Comparison of ENCODE assay signal across 21 mouse cellular contexts in genomic region chr8:105609355-105609754, GRCm38 (mm10). TPM values are rescaled to one million over a fixed set of nuclear protein-coding genes. Genes with fewer than 3 reads are reported as not detected.
A peak's percentile ranks its signal among the peaks of the same experiment; 100 is the strongest.
DNase-seq lines count a peak whose midpoint lies in the region; ATAC-seq and TF ChIP-seq lines count a peak whose summit lies in the region.
"Had no signal": no experiment of that assay in that cellular context is flagged by ENCODE, and none has a peak within 500 bp of the region (broad histone marks: within the 10 kb centered on the region; RNA-seq: fewer than 3 reads in every experiment).

No protein-coding gene starts in this region.

- DNase-seq in heart, adult 11 months = no peak
- DNase-seq in 416B (ENCODE audit: low read depth) = peak; percentile 99
- peak; percentile 66 for DNase-seq in liver, embryonic 13.5 days
- DNase-seq in ovary, postnatal 36 days (ENCODE audit: low spot score) = no peak
- no peak for DNase-seq in spleen, adult 12 weeks (ENCODE audit: low spot score)
- no peak for DNase-seq in gastrocnemius, postnatal 14 days
- DNase-seq: adrenal gland, postnatal 36 days; cerebellum, postnatal 14 days; forebrain, postnatal 0 days; gastrocnemius, postnatal 10 days; heart, postnatal 14 days; kidney, postnatal 36 days; layer of hippocampus, postnatal 36 days; lung, embryonic 14.5 days; right cerebral cortex, postnatal 25 days; thymus, adult 2 months had no signal

- ATAC-seq in heart, embryonic 16.5 days (replicated peaks; ENCODE audit: extremely low read depth, insufficient read depth, low FRiP score) = no peak
- ATAC-seq in liver, embryonic 13.5 days (ENCODE audit: low read depth) = peak; percentile 66
- ATAC-seq: forebrain, postnatal 0 days; midbrain, embryonic 13.5 days had no signal

- intact Hi-C loops in gastrocnemius, postnatal 14 days (cut with DNase I; ENCODE audit: low total_unique reads) = no loop called here

- no peak overlapping the region for H3K9ac ChIP-seq in heart, embryonic 16.5 days (ENCODE audit: low read length)
- peak overlapping the region; percentile 27; the same call in 1 of the 2 replicates for H3K9ac ChIP-seq in liver, embryonic 13.5 days
- H3K9ac ChIP-seq: forebrain, postnatal 0 days; hindbrain, embryonic 15.5 days; lung, embryonic 14.5 days; midbrain, embryonic 13.5 days had no signal

- no peak for TF ChIP-seq POLR2A in bone marrow, adult 2 months (IDR thresholded peaks at IDR 0.05; ENCODE audit: borderline replicate concordance, control insufficient read depth, low read depth, low read length)

- peaks cover 40% of the 10 kb centered on the region for H3K4me1 ChIP-seq in heart, embryonic 16.5 days (ENCODE audit: control insufficient read depth, insufficient read depth, low read length)
- H3K4me1 ChIP-seq in bone marrow, adult 2 months (ENCODE audit: control insufficient read depth, insufficient read depth, low read length) = peaks cover 16% of the 10 kb centered on the region
- peaks cover 99% of the 10 kb centered on the region for H3K4me1 ChIP-seq in liver, embryonic 13.5 days (replicated peaks)

- no peak overlapping the region for H3K4me3 ChIP-seq in heart, embryonic 16.5 days (ENCODE audit: low read length)
- H3K4me3 ChIP-seq in bone marrow, adult 2 months (replicated peaks; ENCODE audit: control insufficient read depth, low read depth, low read length) = no peak overlapping the region
- H3K4me3 ChIP-seq in liver, embryonic 13.5 days (replicated peaks) = peak overlapping the region; percentile 17; the same call in 1 of the 2 replicates
- H3K4me3 ChIP-seq: hindbrain, embryonic 15.5 days; limb, embryonic 10.5 days; midbrain, embryonic 13.5 days had no signal

- 55% methylated on average over 2 of the region's 2 CpGs for WGBS in heart, embryonic 16.5 days
- 0% methylated on average over 2 of the region's 2 CpGs for WGBS in bone marrow, adult 2 months
- WGBS in liver, embryonic 13.5 days (ENCODE audit: insufficient replicate concordance) = 7% methylated on average over 2 of the region's 2 CpGs

- H3K27ac ChIP-seq in heart, embryonic 16.5 days (ENCODE audit: low read length) = peak overlapping the region; percentile 34; the same call in 1 of the 2 replicates
- peak overlapping the region; percentile 3; the same call in 1 of the 2 replicates for H3K27ac ChIP-seq in bone marrow, adult 2 months (ENCODE audit: control insufficient read depth, insufficient read depth, low read depth, low read length, poor library complexity)
- peak overlapping the region; percentile 78 for H3K27ac ChIP-seq in liver, embryonic 13.5 days
- H3K27ac ChIP-seq: hindbrain, embryonic 15.5 days; limb, embryonic 10.5 days; midbrain, embryonic 13.5 days had no signal

- no peak for TF ChIP-seq CTCF in bone marrow, adult 2 months (IDR thresholded peaks at IDR 0.05; ENCODE audit: control insufficient read depth, insufficient read depth, low read length)

- H3K36me3 ChIP-seq in heart, embryonic 16.5 days (ENCODE audit: control insufficient read depth, insufficient read depth) = no peaks in the 10 kb centered on the region
- no peaks in the 10 kb centered on the region; the same call in 1 of the 2 replicates for H3K36me3 ChIP-seq in liver, embryonic 13.5 days
- H3K36me3 ChIP-seq: hindbrain, embryonic 15.5 days; midbrain, embryonic 13.5 days had no signal

- H3K4me2 ChIP-seq in heart, embryonic 16.5 days (ENCODE audit: low read depth, low read length) = no peak overlapping the region
- H3K4me2 ChIP-seq in liver, embryonic 13.5 days = peak overlapping the region; percentile 48
- H3K4me2 ChIP-seq: hindbrain, embryonic 15.5 days; lung, embryonic 14.5 days; midbrain, embryonic 13.5 days had no signal

- no peaks in the 10 kb centered on the region for H3K27me3 ChIP-seq in heart, embryonic 16.5 days (ENCODE audit: control insufficient read depth, insufficient read depth, low read length)
- H3K27me3 ChIP-seq in liver, embryonic 13.5 days = peaks cover 17% of the 10 kb centered on the region

- H3K9me3 ChIP-seq in heart, embryonic 16.5 days (replicated peaks; ENCODE audit: control insufficient read depth, low read length) = no peaks in the 10 kb centered on the region
- no peaks in the 10 kb centered on the region for H3K9me3 ChIP-seq in liver, embryonic 13.5 days (replicated peaks)
- H3K9me3 ChIP-seq: hindbrain, embryonic 15.5 days; limb, embryonic 10.5 days; midbrain, embryonic 13.5 days had no signal

RNA-seq across cellular contexts. Expression of gene Ripor1, which starts 4.3 kb away (rescaled TPM):
- 34.0 and 36.2 TPM in 2 replicates for polyA plus RNA-seq in heart, embryonic 16.5 days (2015; fragmentation: Nextera tagmentation; extraction: Ambion mirVana)
- polyA plus RNA-seq in bone marrow, adult 2 months (2011; ENCODE audit: insufficient read depth, insufficient read length, low replicate concordance, missing spikeins) = 11.9 and 23.1 TPM in 2 replicates
- polyA plus RNA-seq in liver, embryonic 13.5 days (2015; fragmentation: Nextera tagmentation; extraction: Ambion mirVana) = 7.2 and 9.0 TPM in 2 replicates
- 10 to 100 TPM; 18.9 to 20.6 TPM for total RNA-seq in gastrocnemius, postnatal 14 days (2021)

RNA-seq across cellular contexts. Expression of gene Ctcf, which starts 27.0 kb away (rescaled TPM):
- polyA plus RNA-seq in heart, embryonic 16.5 days (2015; fragmentation: Nextera tagmentation; extraction: Ambion mirVana) = 72.1 and 80.0 TPM in 2 replicates
- polyA plus RNA-seq in bone marrow, adult 2 months (2011; ENCODE audit: insufficient read depth, insufficient read length, low replicate concordance, missing spikeins) = 77.0 and 79.4 TPM in 2 replicates
- 69.1 and 75.8 TPM in 2 replicates for polyA plus RNA-seq in liver, embryonic 13.5 days (2015; fragmentation: Nextera tagmentation; extraction: Ambion mirVana)
- total RNA-seq in gastrocnemius, postnatal 14 days (2021) = 10 to 100 TPM; 34.5 TPM

RNA-seq across cellular contexts. Expression of gene Agrp, which starts 27.8 kb away (rescaled TPM):
- 0.71 TPM in 1 of 2 replicates, not detected in the other for polyA plus RNA-seq in heart, embryonic 16.5 days (2015; fragmentation: Nextera tagmentation; extraction: Ambion mirVana)
- not detected in 2 replicates for polyA plus RNA-seq in bone marrow, adult 2 months (2011; ENCODE audit: insufficient read depth, insufficient read length, low replicate concordance, missing spikeins)
- polyA plus RNA-seq in liver, embryonic 13.5 days (2015; fragmentation: Nextera tagmentation; extraction: Ambion mirVana) = 0.15 and 0.41 TPM in 2 replicates
- 1 to 10 TPM in 1 of 2 experiments, under 1 TPM in 1; 0.73 to 1.7 TPM for total RNA-seq in gastrocnemius, postnatal 14 days (2021)
- total RNA-seq: forebrain, postnatal 0 days; heart, postnatal 14 days; layer of hippocampus, postnatal 36 days had no signal

RNA-seq across cellular contexts. Expression of gene Atp6v0d1, which starts 43.5 kb away (rescaled TPM):
- polyA plus RNA-seq in heart, embryonic 16.5 days (2015; fragmentation: Nextera tagmentation; extraction: Ambion mirVana) = 62.4 and 63.7 TPM in 2 replicates
- polyA plus RNA-seq in bone marrow, adult 2 months (2011; ENCODE audit: insufficient read depth, insufficient read length, low replicate concordance, missing spikeins) = 37.5 and 58.3 TPM in 2 replicates
- polyA plus RNA-seq in liver, embryonic 13.5 days (2015; fragmentation: Nextera tagmentation; extraction: Ambion mirVana) = 49.4 and 52.7 TPM in 2 replicates
- total RNA-seq in gastrocnemius, postnatal 14 days (2021) = 10 to 100 TPM; 43.2 to 44.7 TPM

Comparison
In these comparisons a context has a peak if more than half of its experiments do, and no peak if none do; other contexts are left out.
1. H3K27ac ChIP-seq: peak in every context shown above with its lines; median percentile 78 in liver, embryonic 13.5 days; 34 in heart, embryonic 16.5 days; 3 in bone marrow, adult 2 months.
2. DNase-seq: peak in 416B (single experiment) and liver, embryonic 13.5 days (single experiment); none in heart, adult 11 months (single experiment), ovary, postnatal 36 days (single experiment), spleen, adult 12 weeks (single experiment) and gastrocnemius, postnatal 14 days (single experiment).